Mouse (Mus musculus): ENCODE data around the gene Kcnj12.

DNA sequence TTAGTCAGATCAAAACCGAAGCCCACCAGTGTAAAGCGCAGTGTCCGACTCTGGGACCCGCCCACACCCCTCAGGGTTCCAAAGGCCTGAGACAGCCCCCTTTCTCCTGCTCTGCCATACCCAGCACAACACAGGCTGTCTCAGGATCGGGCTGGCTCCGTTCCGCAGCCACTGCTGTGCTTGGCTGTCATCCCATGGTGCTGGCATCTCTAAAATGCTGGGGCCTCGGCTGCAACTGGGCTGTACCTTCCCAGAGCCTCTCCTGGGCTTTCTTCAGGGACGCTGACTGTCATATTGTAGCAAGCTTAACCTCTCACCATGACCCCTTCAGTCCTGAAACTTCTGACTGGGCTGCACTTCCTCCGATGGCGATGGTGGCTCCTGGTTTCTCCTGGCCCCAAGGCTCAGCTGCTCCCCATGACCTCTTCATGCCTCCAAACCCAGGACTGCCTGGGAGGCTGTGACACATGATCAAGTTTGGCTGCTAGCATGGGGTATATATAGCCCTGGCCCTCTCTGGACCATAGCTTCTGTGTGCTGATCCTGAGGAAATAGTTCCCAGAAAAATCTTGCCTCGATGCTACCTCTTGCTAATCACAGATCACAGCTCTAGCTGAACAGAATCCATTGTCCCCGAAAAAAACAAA, 37.3 kb upstream of the Kcnj12 start:
- TF ChIP-seq CTCF (IDR thresholded peaks at IDR 0.05; ENCODE audit: low read depth) = no peak
- no peak for TF ChIP-seq EP300 (optimal IDR thresholded peaks at IDR 0.05)

Measured in stomach, postnatal 0 days (tissue).